Mouse (Mus musculus): ENCODE results near the gene Lrmda.

Gene Lrmda

GRCm38 (mm10) chr14:22088604-22089003 lies 69.1 kb downstream of the Lrmda start:
- Histone ChIP-seq H3K9me3 (ENCODE audit: low read length) (no peaks in the 10 kb centered on the region), H3K27me3 (ENCODE audit: insufficient read depth, low read length) (no peaks in the 10 kb centered on the region), H3K4me1 (replicated peaks; ENCODE audit: low read depth, low read length) (no peaks in the 10 kb centered on the region), H3K4me3 (replicated peaks; ENCODE audit: low read length) (no peak overlapping the region), H3K36me3 (ENCODE audit: insufficient read depth, low read length) (no peaks in the 10 kb centered on the region)
- TF ChIP-seq NANOG (IDR thresholded peaks at IDR 0.05; ENCODE audit: borderline replicate concordance, low read length) (no peak), POU5F1 (IDR thresholded peaks at IDR 0.05; ENCODE audit: borderline replicate concordance, low read length) (no peak), CTCF (conservative IDR thresholded peaks at IDR 0.05; ENCODE audit: low read length) (no peak)

- Histone ChIP-seq H3K4me1 (replicated peaks; ENCODE audit: low read depth, low read length) (no peaks in the 10 kb centered on the region), H3K4me3 (replicated peaks; ENCODE audit: low read length) (no peak overlapping the region), H3K9me3 (ENCODE audit: low read length) (no peaks in the 10 kb centered on the region), H3K36me3 (ENCODE audit: insufficient read depth, low read length) (no peaks in the 10 kb centered on the region), H3K27me3 (ENCODE audit: insufficient read depth, low read length) (peaks cover 5% of the 10 kb centered on the region)
- TF ChIP-seq POU5F1 (IDR thresholded peaks at IDR 0.05; ENCODE audit: borderline replicate concordance, low read length) (no peak), NANOG (IDR thresholded peaks at IDR 0.05; ENCODE audit: borderline replicate concordance, low read length) (no peak), CTCF (conservative IDR thresholded peaks at IDR 0.05; ENCODE audit: low read length) (no peak)
These were observed 69.8 kb downstream of the Lrmda start for GRCm38 (mm10) chr14:22089331-22089730.

GRCm38 (mm10) chr14:22089866-22090470 lies 70.5 kb downstream of the Lrmda start:
- TF ChIP-seq NANOG (IDR thresholded peaks at IDR 0.05; ENCODE audit: borderline replicate concordance, low read length) = no peak
- TF ChIP-seq POU5F1 (IDR thresholded peaks at IDR 0.05; ENCODE audit: borderline replicate concordance, low read length) = no peak
- no peak for TF ChIP-seq CTCF (conservative IDR thresholded peaks at IDR 0.05; ENCODE audit: low read length)
- no peaks in the 10 kb centered on the region for H3K36me3 ChIP-seq (ENCODE audit: insufficient read depth, low read length)
- no peak overlapping the region for H3K4me3 ChIP-seq (replicated peaks; ENCODE audit: low read length)
- H3K27me3 ChIP-seq (ENCODE audit: insufficient read depth, low read length) = peaks cover 6% of the 10 kb centered on the region
- H3K9me3 ChIP-seq (ENCODE audit: low read length) = no peaks in the 10 kb centered on the region
- H3K4me1 ChIP-seq (replicated peaks; ENCODE audit: low read depth, low read length) = no peaks in the 10 kb centered on the region

GRCm38 (mm10) chr14:22090778-22091211 lies 71.3 kb downstream of the Lrmda start:
- TF ChIP-seq CTCF (conservative IDR thresholded peaks at IDR 0.05; ENCODE audit: low read length) = no peak
- no peak for TF ChIP-seq POU5F1 (IDR thresholded peaks at IDR 0.05; ENCODE audit: borderline replicate concordance, low read length)
- no peak for TF ChIP-seq NANOG (IDR thresholded peaks at IDR 0.05; ENCODE audit: borderline replicate concordance, low read length)

GRCm38 (mm10) chr14:22091306-22091705 lies 71.8 kb downstream of the Lrmda start:
- TF ChIP-seq POU5F1 (IDR thresholded peaks at IDR 0.05; ENCODE audit: borderline replicate concordance, low read length) (no peak), NANOG (IDR thresholded peaks at IDR 0.05; ENCODE audit: borderline replicate concordance, low read length) (no peak), CTCF (conservative IDR thresholded peaks at IDR 0.05; ENCODE audit: low read length) (no peak)
- Histone ChIP-seq H3K4me1 (replicated peaks; ENCODE audit: low read depth, low read length) (no peaks in the 10 kb centered on the region), H3K9me3 (ENCODE audit: low read length) (no peaks in the 10 kb centered on the region), H3K27me3 (ENCODE audit: insufficient read depth, low read length) (peaks cover 6% of the 10 kb centered on the region), H3K36me3 (ENCODE audit: insufficient read depth, low read length) (no peaks in the 10 kb centered on the region), H3K4me3 (replicated peaks; ENCODE audit: low read length) (no peak overlapping the region)

More at GRCm38 (mm10) chr14:22090778-22091211, 71.3 kb downstream of the Lrmda start:
- Histone ChIP-seq H3K9me3 (ENCODE audit: low read length) (no peaks in the 10 kb centered on the region), H3K27me3 (ENCODE audit: insufficient read depth, low read length) (peaks cover 6% of the 10 kb centered on the region), H3K4me3 (replicated peaks; ENCODE audit: low read length) (no peak overlapping the region), H3K36me3 (ENCODE audit: insufficient read depth, low read length) (no peaks in the 10 kb centered on the region), H3K4me1 (replicated peaks; ENCODE audit: low read depth, low read length) (no peaks in the 10 kb centered on the region)

- no peaks in the 10 kb centered on the region for H3K4me1 ChIP-seq (replicated peaks; ENCODE audit: low read depth, low read length)
- no peaks in the 10 kb centered on the region for H3K36me3 ChIP-seq (ENCODE audit: insufficient read depth, low read length)
- H3K4me3 ChIP-seq (replicated peaks; ENCODE audit: low read length) = no peak overlapping the region
- peaks cover 6% of the 10 kb centered on the region for H3K27me3 ChIP-seq (ENCODE audit: insufficient read depth, low read length)
- no peaks in the 10 kb centered on the region for H3K9me3 ChIP-seq (ENCODE audit: low read length)
- TF ChIP-seq CTCF (conservative IDR thresholded peaks at IDR 0.05; ENCODE audit: low read length) (no peak), POU5F1 (IDR thresholded peaks at IDR 0.05; ENCODE audit: borderline replicate concordance, low read length) (no peak), NANOG (IDR thresholded peaks at IDR 0.05; ENCODE audit: borderline replicate concordance, low read length) (no peak)
These were observed 73.6 kb downstream of the Lrmda start for GRCm38 (mm10) chr14:22093124-22093523.

GRCm38 (mm10) chr14:22101961-22102805 lies 82.7 kb downstream of the Lrmda start:
- H3K27me3 ChIP-seq (ENCODE audit: insufficient read depth, low read length) = no peaks in the 10 kb centered on the region
- no peak for TF ChIP-seq NANOG (IDR thresholded peaks at IDR 0.05; ENCODE audit: borderline replicate concordance, low read length)
- no peak for TF ChIP-seq CTCF (conservative IDR thresholded peaks at IDR 0.05; ENCODE audit: low read length)
- TF ChIP-seq POU5F1 (IDR thresholded peaks at IDR 0.05; ENCODE audit: borderline replicate concordance, low read length) = no peak
- H3K4me3 ChIP-seq (replicated peaks; ENCODE audit: low read length) = no peak overlapping the region
- H3K4me1 ChIP-seq (replicated peaks; ENCODE audit: low read depth, low read length) = no peaks in the 10 kb centered on the region
- no peaks in the 10 kb centered on the region for H3K36me3 ChIP-seq (ENCODE audit: insufficient read depth, low read length)
- H3K9me3 ChIP-seq (ENCODE audit: low read length) = no peaks in the 10 kb centered on the region

- no peaks in the 10 kb centered on the region for H3K36me3 ChIP-seq (ENCODE audit: insufficient read depth, low read length)
- peaks cover 3% of the 10 kb centered on the region; the same call in 1 of the 2 replicates for H3K27me3 ChIP-seq (ENCODE audit: insufficient read depth, low read length)
- no peak overlapping the region for H3K4me3 ChIP-seq (replicated peaks; ENCODE audit: low read length)
These were observed 86.3 kb downstream of the Lrmda start for GRCm38 (mm10) chr14:22105855-22106254.

More at GRCm38 (mm10) chr14:22105855-22106254, 86.3 kb downstream of the Lrmda start:
- Histone ChIP-seq H3K9me3 (ENCODE audit: low read length) (no peaks in the 10 kb centered on the region), H3K4me1 (replicated peaks; ENCODE audit: low read depth, low read length) (no peaks in the 10 kb centered on the region)
- TF ChIP-seq POU5F1 (IDR thresholded peaks at IDR 0.05; ENCODE audit: borderline replicate concordance, low read length) = no peak
- TF ChIP-seq NANOG (IDR thresholded peaks at IDR 0.05; ENCODE audit: borderline replicate concordance, low read length) = no peak
- no peak for TF ChIP-seq CTCF (conservative IDR thresholded peaks at IDR 0.05; ENCODE audit: low read length)
